Mouse (Mus musculus) liver, embryonic 18 days (tissue): ENCODE measurements around the gene Reep6. TPM values are rescaled to one million over a fixed set of nuclear protein-coding genes. Genes with fewer than 3 reads are reported as not detected.

Source experiments
- polyA plus RNA-seq: library from polyadenylated mRNA; depleted of rRNA; stranded (reverse); fragments of >200 nt; gene quantifications from 2 replicates; pipeline ENCODE4 v1.2.3, GENCODE M21; 2012; rRNA removed

The Reep6 gene
- 35.1 and 42.1 TPM in 2 replicates for polyA plus RNA-seq

GRCm38 (mm10) chr10:80329273-80330081 lies at the start of gene Reep6, which contains the start of gene Pcsk4:
Gene Reep6 (plus strand): TSS chr10:80329953.
Gene Pcsk4 (minus strand): TSS chr10:80329498.

DNA sequence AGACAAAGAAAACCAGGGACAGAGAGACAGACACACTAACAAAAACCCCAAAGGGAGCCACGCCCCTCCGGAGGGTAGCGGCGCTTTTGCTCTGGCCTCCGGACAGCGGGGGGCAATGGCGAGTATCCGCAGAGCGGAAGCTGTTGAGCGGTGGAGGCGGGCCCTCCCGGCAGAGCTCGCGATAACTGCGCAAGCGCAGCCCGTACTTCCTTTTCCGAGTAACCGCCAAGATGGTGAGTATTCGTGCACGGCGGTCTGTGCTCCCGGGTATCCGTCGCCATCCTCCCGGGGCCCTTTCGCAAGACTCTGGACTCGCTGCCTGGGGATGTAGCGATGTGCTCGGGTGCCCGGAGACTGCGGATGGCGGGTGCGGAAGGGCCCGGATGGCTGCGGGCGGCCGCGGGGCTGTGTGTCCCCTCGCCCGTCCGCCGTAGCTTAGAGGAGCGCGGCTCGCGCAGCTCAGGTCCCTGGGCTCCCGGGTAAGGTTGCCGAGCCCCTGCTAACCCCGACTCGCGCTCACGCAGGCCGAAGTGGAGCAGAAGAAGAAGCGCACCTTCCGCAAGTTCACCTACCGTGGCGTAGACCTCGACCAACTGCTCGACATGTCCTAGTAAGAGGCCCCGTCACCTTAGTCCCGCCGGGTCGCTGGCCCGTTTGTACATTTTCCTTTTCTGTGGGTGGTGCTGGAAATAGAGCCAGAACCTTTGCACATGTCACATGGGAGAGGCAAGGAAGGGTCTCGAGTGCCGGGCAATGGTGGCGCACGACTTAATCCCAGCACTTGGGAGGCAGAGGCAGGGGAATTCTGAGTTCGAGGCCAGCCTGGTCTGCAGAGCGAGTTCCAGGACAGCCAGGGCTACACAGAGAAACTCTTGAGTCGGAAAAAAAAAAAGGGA lies 37.3 kb upstream of the Reep6 start, which contains the start of gene Rps15:
Gene Rps15 (plus strand): TSS at position 203 of the 896 bp plus-strand sequence.

DNA sequence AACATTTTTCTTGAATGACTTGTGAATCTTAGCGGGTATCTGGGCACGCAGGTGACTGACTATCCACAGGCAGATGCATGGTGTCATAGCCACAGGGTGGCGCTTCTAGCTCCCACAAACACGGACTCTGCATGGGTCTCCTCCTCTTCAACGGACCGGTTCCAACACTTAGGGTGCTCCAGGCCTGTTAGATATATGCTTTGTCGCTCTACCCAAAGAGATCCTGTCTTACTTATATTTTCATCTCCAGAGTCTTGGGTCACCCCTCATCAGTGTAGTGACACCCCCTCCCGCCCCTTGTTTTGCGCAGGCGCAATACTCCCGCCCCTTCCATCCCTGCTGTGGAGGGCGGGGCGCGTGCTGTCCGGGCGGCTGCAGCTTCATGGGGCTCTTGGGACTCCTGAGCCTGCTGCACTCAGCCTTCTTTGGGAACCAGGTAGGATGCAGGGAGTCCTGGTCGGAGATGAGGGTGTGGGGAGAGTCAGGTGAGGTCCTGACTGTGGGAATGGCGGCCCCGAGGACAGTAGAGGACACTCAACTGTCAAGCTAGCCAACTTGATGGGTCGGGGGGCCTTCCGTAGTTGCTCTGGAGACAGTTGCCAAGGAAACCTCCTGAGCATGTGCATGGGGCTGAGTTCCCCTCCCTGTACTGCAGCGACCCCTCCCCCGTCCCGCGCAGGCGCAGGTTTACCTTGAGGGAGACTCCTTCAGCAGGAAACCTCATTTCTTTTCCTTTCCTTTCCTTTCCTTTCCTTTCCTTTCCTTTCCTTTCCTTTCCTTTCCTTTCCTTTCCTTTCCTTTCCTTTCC lies 33.9 kb upstream of the Reep6 start, which contains the start of gene Apc2:
Gene Apc2 (plus strand): TSS at position 360 of the 808 bp plus-strand sequence.

DNA sequence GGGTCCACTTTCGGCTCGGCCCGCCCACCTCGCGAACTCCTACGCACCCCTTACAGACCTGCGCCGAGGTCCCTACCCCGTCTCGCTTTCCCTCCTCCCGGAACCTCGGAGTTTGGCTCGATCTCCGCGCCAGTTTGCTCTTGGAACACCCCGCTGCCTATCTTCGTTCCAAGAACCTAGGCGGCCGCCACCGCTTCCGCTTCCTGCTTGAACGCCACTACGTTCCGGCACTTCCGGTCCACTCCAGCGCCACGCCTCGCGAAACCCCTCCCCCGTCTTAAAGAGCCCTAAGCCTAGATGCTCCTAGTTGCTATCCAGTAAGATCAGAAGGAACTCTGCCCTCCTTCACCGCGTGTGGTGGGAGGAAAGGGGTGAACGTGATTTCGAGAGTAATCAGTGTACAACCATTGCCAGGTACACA lies 9.4 kb upstream of the Reep6 start, which contains the start of gene 2310011J03Rik:
Gene 2310011J03Rik (minus strand): TSS at position 198 of the 421 bp plus-strand sequence.

DNA sequence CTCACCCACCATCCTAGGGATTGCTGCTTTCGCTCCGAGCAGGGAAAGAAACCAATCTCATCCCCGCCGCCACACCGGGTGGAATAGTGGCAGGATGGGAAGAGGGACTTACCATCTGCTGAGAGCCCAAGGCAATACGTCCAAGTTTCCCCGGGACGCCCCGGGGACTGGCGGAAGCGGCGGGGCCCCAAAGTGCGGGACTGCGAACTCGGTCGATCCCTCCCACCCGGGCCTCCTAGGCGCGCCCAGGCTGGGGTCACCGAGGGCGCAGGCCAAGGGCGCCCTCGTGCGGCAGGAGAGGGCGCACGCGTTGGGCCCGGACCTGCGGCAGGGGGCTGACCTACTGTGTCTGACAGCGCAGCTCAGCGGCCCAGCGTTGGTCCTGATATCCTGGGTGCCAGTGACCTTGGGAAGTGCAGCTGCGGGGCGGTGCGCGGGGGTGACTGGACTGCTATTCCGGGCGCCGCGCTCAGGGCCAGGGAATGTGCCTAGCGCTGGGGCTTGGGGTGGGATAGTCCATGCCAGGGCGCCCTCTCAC lies 18.6 kb downstream of the Reep6 start, which contains the start of gene Adamtsl5:
Gene Adamtsl5 (minus strand): TSS at position 169 of the 538 bp plus-strand sequence.

DNA sequence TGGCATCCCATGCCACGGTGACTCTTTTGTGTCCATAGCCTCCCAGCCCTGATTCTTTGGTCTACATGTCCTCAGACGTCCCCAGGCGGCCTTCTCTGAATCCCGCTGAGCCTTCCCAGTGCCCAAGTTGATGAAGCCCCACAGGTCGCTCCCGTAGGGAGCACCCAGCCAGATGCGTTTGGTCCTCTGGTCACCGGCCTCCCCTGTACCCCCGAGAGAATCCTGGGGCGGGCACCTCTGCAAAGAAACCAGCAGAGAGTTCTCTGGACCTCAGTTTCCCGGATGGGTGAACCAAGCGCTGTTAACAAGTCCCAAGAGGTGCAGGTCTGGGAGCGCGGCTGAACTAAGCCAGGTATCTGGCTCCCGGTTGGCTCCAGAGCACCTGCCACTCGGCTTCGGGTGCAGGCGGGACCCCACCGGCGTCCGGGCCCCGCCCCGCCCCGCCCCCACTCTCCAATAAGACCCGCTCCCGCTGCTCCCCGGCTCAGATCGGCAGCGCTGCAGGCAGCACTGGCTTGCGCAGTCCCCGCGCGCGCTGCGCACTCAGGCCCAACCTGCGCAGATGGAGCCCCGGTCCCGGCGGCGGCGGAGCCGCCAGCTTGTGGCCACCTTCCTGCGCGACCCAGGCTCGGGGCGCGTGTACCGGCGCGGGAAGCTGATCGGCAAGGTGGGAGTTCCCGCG lies 26.4 kb downstream of the Reep6 start, which contains the start of gene Plk5:
Gene Plk5 (plus strand): TSS at position 459 of the 682 bp plus-strand sequence.

Other genes with a start within 250 kb of the Reep6 start
- 10.4 and 13.9 TPM in 2 replicates for gene Sbno2, start 224.4 kb upstream of the Reep6 start, polyA plus RNA-seq
- gene Stk11, start 214.2 kb upstream of the Reep6 start, polyA plus RNA-seq: 63.7 and 77.6 TPM in 2 replicates
- 289 and 291 TPM in 2 replicates for gene Atp5d, start 191.3 kb upstream of the Reep6 start, polyA plus RNA-seq
- 0.83 and 0.97 TPM in 2 replicates for gene Cbarp, start 189.1 kb upstream of the Reep6 start, polyA plus RNA-seq
- gene Midn, start 181.7 kb upstream of the Reep6 start, polyA plus RNA-seq: 9.9 and 11.3 TPM in 2 replicates
- gene Cirbp, start 164.0 kb upstream of the Reep6 start, polyA plus RNA-seq: 24.2 and 30.3 TPM in 2 replicates
- 5.5 and 6.2 TPM in 2 replicates for gene 1600002K03Rik, start 157.0 kb upstream of the Reep6 start, polyA plus RNA-seq
- 0.31 and 0.38 TPM in 2 replicates for gene Efna2, start 150.5 kb upstream of the Reep6 start, polyA plus RNA-seq
- 12.0 and 12.6 TPM in 2 replicates for gene Mum1, start 103.5 kb upstream of the Reep6 start, polyA plus RNA-seq
- gene Ndufs7, start 80.8 kb upstream of the Reep6 start, polyA plus RNA-seq: 210 and 248 TPM in 2 replicates
- 121 and 130 TPM in 2 replicates for gene Gamt, start 68.9 kb upstream of the Reep6 start, polyA plus RNA-seq
- 53.8 and 62.0 TPM in 2 replicates for gene Dazap1, start 68.5 kb upstream of the Reep6 start, polyA plus RNA-seq
- 1,560 and 1,972 TPM in 2 replicates for gene Rps15, start 37.5 kb upstream of the Reep6 start, polyA plus RNA-seq
- 0.03 and 0.05 TPM in 2 replicates for gene Apc2, start 34.0 kb upstream of the Reep6 start, polyA plus RNA-seq
- 18.0 and 18.1 TPM in 2 replicates for gene 2310011J03Rik, start 9.4 kb upstream of the Reep6 start, polyA plus RNA-seq
- 9.3 and 9.5 TPM in 2 replicates for gene Pcsk4, start 455 bp upstream of the Reep6 start, polyA plus RNA-seq
- 2.4 and 3.2 TPM in 2 replicates for gene Adamtsl5, start 18.5 kb downstream of the Reep6 start, polyA plus RNA-seq
- 0.42 and 0.46 TPM in 2 replicates for gene Plk5, start 26.5 kb downstream of the Reep6 start, polyA plus RNA-seq
- 2.4 and 2.5 TPM in 2 replicates for gene Mex3d, start 57.7 kb downstream of the Reep6 start, polyA plus RNA-seq
- gene Mbd3, start 69.6 kb downstream of the Reep6 start, polyA plus RNA-seq: 54.7 and 60.4 TPM in 2 replicates
- 756 and 889 TPM in 2 replicates for gene Uqcr11, start 76.9 kb downstream of the Reep6 start, polyA plus RNA-seq
- 30.8 and 34.7 TPM in 2 replicates for gene Tcf3, start 103.7 kb downstream of the Reep6 start, polyA plus RNA-seq
- 0.01 TPM in 2 replicates for gene Onecut3, start 164.9 kb downstream of the Reep6 start, polyA plus RNA-seq
- gene Atp8b3, start 209.2 kb downstream of the Reep6 start, polyA plus RNA-seq: 0.01 TPM in 2 replicates
- gene Rexo1, start 231.6 kb downstream of the Reep6 start, polyA plus RNA-seq: 14.0 and 19.7 TPM in 2 replicates
- 5.5 and 6.4 TPM in 2 replicates for gene Klf16, start 247.4 kb downstream of the Reep6 start, polyA plus RNA-seq